Mouse (Mus musculus) spleen, postnatal 4 days (tissue): ENCODE data around the gene Zfp866.

Source experiments
- DNase-seq, 2 experiments: peaks; one replicate each; pipeline ENCODE4 v3.0.0; 2022; ENCODE audit warnings: low spot score in 2 of 2

The Zfp866 gene

DNA sequence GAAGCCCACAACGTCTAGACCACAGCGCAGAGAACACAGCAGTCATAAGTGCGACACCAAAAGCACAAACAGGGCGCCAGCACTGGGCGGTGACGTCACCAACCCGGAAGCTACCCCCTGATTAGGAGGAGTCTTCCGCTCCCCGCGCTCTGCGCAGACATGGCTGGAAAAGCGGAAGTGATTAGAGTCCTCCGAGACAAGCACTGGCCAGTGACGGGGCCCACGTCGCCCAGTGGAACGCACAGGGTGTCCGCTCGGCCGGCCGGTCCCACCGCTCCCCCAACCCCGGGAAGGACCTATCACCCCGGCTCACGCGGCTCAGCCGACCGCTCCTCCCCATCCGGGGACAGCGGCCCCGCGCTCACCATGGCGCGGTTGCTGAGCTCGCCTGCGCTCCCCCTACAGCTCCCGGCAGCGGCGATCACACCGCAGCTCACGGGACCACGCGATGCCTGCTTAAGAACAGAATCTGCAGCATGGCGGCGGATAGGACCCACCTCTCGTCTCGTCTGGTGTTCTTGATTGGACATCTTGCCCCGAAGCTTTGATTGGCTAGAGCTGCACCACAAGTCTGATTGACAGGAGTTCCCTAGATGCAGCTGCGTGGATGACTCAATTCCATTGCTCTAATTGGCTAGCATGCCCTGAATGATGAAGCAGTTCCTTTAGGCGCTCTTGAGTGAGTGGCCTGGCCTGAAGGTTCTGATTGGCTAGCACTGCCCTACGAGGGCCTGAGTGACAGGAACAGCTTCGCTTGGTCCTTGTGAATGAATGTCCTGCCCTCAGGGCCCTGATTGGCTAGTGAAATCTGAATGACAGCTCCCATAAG is 74.4 kb downstream of the Zfp866 start:
- peak; percentile 92 to 96 for DNase-seq

DNA sequence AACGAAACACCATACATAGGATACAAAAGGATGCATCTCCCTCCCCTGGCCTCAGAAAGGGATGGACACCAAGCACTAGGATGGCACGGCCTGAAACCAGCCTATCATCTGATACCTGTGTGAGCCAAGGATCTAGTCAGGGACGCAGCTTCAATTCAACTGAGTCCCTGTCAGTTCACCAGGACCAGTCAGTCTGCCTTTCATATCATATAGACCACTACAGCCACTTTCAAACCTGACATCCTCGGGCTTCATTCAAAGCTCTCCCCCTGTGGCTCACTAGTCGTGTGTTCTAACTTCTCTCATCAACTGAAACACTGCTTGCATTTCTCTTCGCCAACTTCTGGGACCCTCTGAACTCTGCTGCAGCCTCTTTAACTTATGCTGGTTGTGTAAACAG is 75.6 kb downstream of the Zfp866 start:
- DNase-seq, result peak in 1 of 2 experiments; percentile 51

DNA sequence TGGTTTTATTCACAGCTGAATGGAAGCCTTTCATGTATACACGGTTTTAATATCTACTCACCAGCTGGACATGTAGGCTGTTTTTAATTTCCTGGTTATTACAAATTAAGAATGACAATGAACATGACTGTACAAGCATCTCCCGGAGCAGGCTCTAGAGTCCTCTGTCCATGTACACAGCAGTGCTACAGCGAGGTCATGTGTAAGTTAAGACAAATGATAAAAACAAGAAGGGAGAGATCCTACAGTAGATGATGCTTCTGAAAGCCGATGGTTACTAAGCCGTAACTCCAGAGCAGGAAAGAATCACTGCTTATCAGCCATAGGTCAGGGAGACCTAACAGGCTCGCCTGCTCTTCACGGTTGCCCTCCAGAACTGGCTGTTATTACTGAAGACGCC is 77.5 kb downstream of the Zfp866 start:
- peak in 1 of 2 experiments; percentile 5 for DNase-seq
